Mouse (Mus musculus): ENCODE measurements at regions not wholly inside any gene's neighbourhood (a gene's known extent, or its start where the extent isn't known, plus 50 kb on each side); places are given as distances from the start of the nearest gene placed in this dataset.

GRCm38 (mm10) chr14:61818365-61818764 is 211.1 kb downstream of the Kcnrg start:
- Histone ChIP-seq H3K9me3 (ENCODE audit: control insufficient read depth, low read length) (no peaks in the 10 kb centered on the region), H3K4me2 (replicated peaks; ENCODE audit: low read depth, low read length, severe bottlenecking) (no peak overlapping the region), H3K4me1 (ENCODE audit: control insufficient read depth, insufficient read depth, low read length) (no peaks in the 10 kb centered on the region), H3K9ac (ENCODE audit: low read depth, low read length, severe bottlenecking) (no peak overlapping the region), H3K36me3 (ENCODE audit: control insufficient read depth, insufficient read depth, low read length) (no peaks in the 10 kb centered on the region), H3K27me3 (ENCODE audit: control insufficient read depth, insufficient read depth, low read length) (no peaks in the 10 kb centered on the region), H3K4me3 (replicated peaks; ENCODE audit: low read length) (no peak overlapping the region), H3K27ac (replicated peaks; ENCODE audit: low read depth, low read length) (no peak overlapping the region)
- WGBS, result 85% methylated on average over 2 of the region's 2 CpGs
- TF ChIP-seq POLR2A (IDR thresholded peaks at IDR 0.05; ENCODE audit: borderline replicate concordance, extremely low read depth, insufficient read depth, insufficient read length), result no peak
- ATAC-seq (ENCODE audit: low FRiP score, low read depth) (no peak), DNase-seq (ENCODE audit: low spot score) (no peak)

GRCm38 (mm10) chr14:61819251-61819650 is 212.0 kb downstream of the Kcnrg start:
- H3K4me3 ChIP-seq (replicated peaks; ENCODE audit: low read length), result no peak overlapping the region
- DNase-seq (ENCODE audit: low spot score), result no peak
- H3K4me2 ChIP-seq (replicated peaks; ENCODE audit: low read depth, low read length, severe bottlenecking), result no peak overlapping the region
- no peaks in the 10 kb centered on the region for H3K36me3 ChIP-seq (ENCODE audit: control insufficient read depth, insufficient read depth, low read length)
- no peak for TF ChIP-seq POLR2A (IDR thresholded peaks at IDR 0.05; ENCODE audit: borderline replicate concordance, extremely low read depth, insufficient read depth, insufficient read length)
- H3K9ac ChIP-seq (ENCODE audit: low read depth, low read length, severe bottlenecking), result no peak overlapping the region
- no peaks in the 10 kb centered on the region for H3K4me1 ChIP-seq (ENCODE audit: control insufficient read depth, insufficient read depth, low read length)
- H3K27ac ChIP-seq (replicated peaks; ENCODE audit: low read depth, low read length), result no peak overlapping the region
- H3K9me3 ChIP-seq (ENCODE audit: control insufficient read depth, low read length), result no peaks in the 10 kb centered on the region
- H3K27me3 ChIP-seq (ENCODE audit: control insufficient read depth, insufficient read depth, low read length), result no peaks in the 10 kb centered on the region
- no peak for ATAC-seq (ENCODE audit: low FRiP score, low read depth)
- WGBS, result 66% methylated on average over 2 of the region's 2 CpGs

- ATAC-seq (ENCODE audit: low FRiP score, low read depth) (no peak), DNase-seq (ENCODE audit: low spot score) (no peak)
- no peak for TF ChIP-seq POLR2A (IDR thresholded peaks at IDR 0.05; ENCODE audit: borderline replicate concordance, extremely low read depth, insufficient read depth, insufficient read length)
- no peak overlapping the region for H3K4me3 ChIP-seq (replicated peaks; ENCODE audit: low read length)
- WGBS, result 64% methylated on average over 8 of the region's 8 CpGs
- no peak overlapping the region for H3K4me2 ChIP-seq (replicated peaks; ENCODE audit: low read depth, low read length, severe bottlenecking)
- no peaks in the 10 kb centered on the region for H3K36me3 ChIP-seq (ENCODE audit: control insufficient read depth, insufficient read depth, low read length)
- no peak overlapping the region for H3K27ac ChIP-seq (replicated peaks; ENCODE audit: low read depth, low read length)
- no peaks in the 10 kb centered on the region for H3K27me3 ChIP-seq (ENCODE audit: control insufficient read depth, insufficient read depth, low read length)
- H3K9me3 ChIP-seq (ENCODE audit: control insufficient read depth, low read length), result no peaks in the 10 kb centered on the region
- no peak overlapping the region for H3K9ac ChIP-seq (ENCODE audit: low read depth, low read length, severe bottlenecking)
- peaks cover 23% of the 10 kb centered on the region for H3K4me1 ChIP-seq (ENCODE audit: control insufficient read depth, insufficient read depth, low read length)
Measured at GRCm38 (mm10) chr14:61834291-61834936, 227.2 kb downstream of the Kcnrg start.

GRCm38 (mm10) chr14:61835729-61836128 is 228.5 kb downstream of the Kcnrg start:
- peak; percentile 72; the same call in 1 of the 2 replicates for ATAC-seq (ENCODE audit: low FRiP score, low read depth)

GRCm38 (mm10) chr14:61836231-61836630 is 229.0 kb downstream of the Kcnrg start:
- ATAC-seq (ENCODE audit: low FRiP score, low read depth) (peak; percentile 77; the same call in 1 of the 2 replicates), DNase-seq (ENCODE audit: low spot score) (peak; percentile 54)
- H3K9ac ChIP-seq (ENCODE audit: low read depth, low read length, severe bottlenecking), result no peak overlapping the region
- WGBS, result 31% methylated on average over 6 of the region's 6 CpGs
- no peaks in the 10 kb centered on the region for H3K27me3 ChIP-seq (ENCODE audit: control insufficient read depth, insufficient read depth, low read length)
- no peak for TF ChIP-seq POLR2A (IDR thresholded peaks at IDR 0.05; ENCODE audit: borderline replicate concordance, extremely low read depth, insufficient read depth, insufficient read length)
- H3K4me2 ChIP-seq (replicated peaks; ENCODE audit: low read depth, low read length, severe bottlenecking), result no peak overlapping the region
- H3K4me1 ChIP-seq (ENCODE audit: control insufficient read depth, insufficient read depth, low read length), result peaks cover 19% of the 10 kb centered on the region
- H3K27ac ChIP-seq (replicated peaks; ENCODE audit: low read depth, low read length), result no peak overlapping the region; the same call in 1 of the 2 replicates
- H3K4me3 ChIP-seq (replicated peaks; ENCODE audit: low read length), result no peak overlapping the region
- H3K36me3 ChIP-seq (ENCODE audit: control insufficient read depth, insufficient read depth, low read length), result no peaks in the 10 kb centered on the region
- no peaks in the 10 kb centered on the region for H3K9me3 ChIP-seq (ENCODE audit: control insufficient read depth, low read length)

More at GRCm38 (mm10) chr14:61835729-61836128, 228.5 kb downstream of the Kcnrg start:
- TF ChIP-seq POLR2A (IDR thresholded peaks at IDR 0.05; ENCODE audit: borderline replicate concordance, extremely low read depth, insufficient read depth, insufficient read length), result no peak
- Histone ChIP-seq H3K4me2 (replicated peaks; ENCODE audit: low read depth, low read length, severe bottlenecking) (no peak overlapping the region), H3K9ac (ENCODE audit: low read depth, low read length, severe bottlenecking) (no peak overlapping the region), H3K4me1 (ENCODE audit: control insufficient read depth, insufficient read depth, low read length) (peaks cover 19% of the 10 kb centered on the region), H3K9me3 (ENCODE audit: control insufficient read depth, low read length) (no peaks in the 10 kb centered on the region), H3K27me3 (ENCODE audit: control insufficient read depth, insufficient read depth, low read length) (no peaks in the 10 kb centered on the region), H3K4me3 (replicated peaks; ENCODE audit: low read length) (no peak overlapping the region), H3K27ac (replicated peaks; ENCODE audit: low read depth, low read length) (no peak overlapping the region), H3K36me3 (ENCODE audit: control insufficient read depth, insufficient read depth, low read length) (no peaks in the 10 kb centered on the region)
- 7% methylated on average over 6 of the region's 6 CpGs for WGBS
- no peak for DNase-seq (ENCODE audit: low spot score)
